Mouse (Mus musculus): ENCODE results near the gene Ccdc115. TPM values are rescaled to one million over a fixed set of nuclear protein-coding genes. Genes with fewer than 3 reads are reported as not detected.

Ccdc115 gene
- polyA plus RNA-seq (2014; fragmentation: Nextera tagmentation; extraction: Ambion mirVana), result 49.0 and 49.8 TPM in 2 replicates

DNA sequence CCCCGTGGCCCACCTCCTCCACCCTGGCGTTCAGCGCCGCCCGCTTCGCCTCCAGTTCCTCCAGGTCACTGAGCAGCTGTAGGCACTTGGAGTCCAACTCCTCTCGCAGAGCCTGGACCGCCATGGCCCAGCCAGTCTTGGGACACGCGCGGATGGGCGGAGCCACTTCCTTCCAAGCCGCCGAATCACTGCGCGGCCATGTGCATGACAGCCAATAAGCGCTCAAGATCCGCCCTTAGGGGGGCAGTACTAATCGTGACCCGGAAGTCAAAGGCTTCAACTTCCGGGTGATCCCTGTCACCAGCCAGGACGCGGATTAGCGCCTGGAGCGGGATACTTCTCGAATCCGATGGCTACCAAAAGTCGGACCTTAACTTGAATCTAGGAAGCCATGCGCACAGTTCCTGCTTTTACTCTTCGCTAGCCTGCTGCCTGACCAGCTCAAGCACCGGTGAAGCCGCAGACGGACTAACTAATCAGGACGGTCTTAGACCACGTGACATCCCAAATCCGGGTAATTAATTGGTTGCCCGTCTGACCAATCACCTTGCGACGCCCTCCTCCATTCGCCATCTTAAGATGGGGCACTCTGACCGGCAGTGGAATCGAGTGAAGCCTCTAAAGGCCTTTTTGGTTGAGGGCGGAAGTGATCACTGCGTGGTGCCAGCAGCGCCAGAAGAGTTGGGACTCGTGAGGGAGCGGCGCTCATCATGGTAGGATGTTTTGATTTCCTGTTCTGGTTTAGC is at the start of gene Ccdc115, which contains the start of gene Imp4:
TSS of gene Ccdc115 (minus strand) at position 458 of the 746 bp plus-strand sequence.
TSS of gene Imp4 (plus strand) at position 637 of the 746 bp plus-strand sequence.
- under 1% methylated on average over 48 of the region's 48 CpGs for WGBS (ENCODE audit: insufficient replicate concordance)

DNA sequence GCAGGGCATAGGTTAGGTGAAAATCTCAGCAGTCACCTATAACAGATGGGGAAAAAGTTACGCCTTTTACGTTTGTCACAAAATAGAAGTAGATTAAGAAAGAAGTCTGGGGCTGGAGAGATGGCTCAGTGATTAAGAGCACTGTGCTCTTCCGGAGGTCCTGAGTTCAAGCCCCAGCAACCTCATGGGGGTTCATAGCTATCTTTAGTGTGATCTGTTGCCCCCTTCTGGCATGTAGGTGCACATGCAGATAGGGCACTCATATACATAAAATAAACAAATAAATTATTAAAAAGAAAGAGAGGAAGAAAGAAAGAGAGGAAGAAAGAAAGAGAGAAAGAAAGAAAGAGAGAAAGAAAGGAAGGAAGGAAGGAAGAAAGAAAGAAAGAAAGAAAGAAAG is 47.9 kb upstream of the Ccdc115 start:
- WGBS (ENCODE audit: insufficient replicate concordance), result 89% methylated on average over 3 of the region's 3 CpGs
- H3K9ac ChIP-seq (ENCODE audit: low read depth, low read length), result no peak overlapping the region
- no peaks in the 10 kb centered on the region for H3K27me3 ChIP-seq (ENCODE audit: control insufficient read depth, insufficient read depth, low read length)
- no peaks in the 10 kb centered on the region for H3K9me3 ChIP-seq (replicated peaks; ENCODE audit: control insufficient read depth, low read length)
- no peak overlapping the region for H3K27ac ChIP-seq (ENCODE audit: low read depth, low read length)
- H3K4me3 ChIP-seq (ENCODE audit: low read depth, low read length), result no peak overlapping the region
- H3K4me2 ChIP-seq, result no peak overlapping the region
- peaks cover 3% of the 10 kb centered on the region; the same call in 1 of the 2 replicates for H3K4me1 ChIP-seq (ENCODE audit: control insufficient read depth, insufficient read depth, low read length)
- no peaks in the 10 kb centered on the region for H3K36me3 ChIP-seq (ENCODE audit: control insufficient read depth, insufficient read depth, low read length)
- ATAC-seq (replicated peaks; ENCODE audit: insufficient number of reproducible peaks, low FRiP score, low TSS enrichment), result no peak

More for the DNA sequence above, at the start of gene Ccdc115, which contains the start of gene Imp4:
- peaks cover 16% of the 10 kb centered on the region for H3K36me3 ChIP-seq (ENCODE audit: control insufficient read depth, insufficient read depth, low read length)
- peak within 1 kb of the TSS; percentile 84 for H3K4me3 ChIP-seq (ENCODE audit: low read depth, low read length)
- ATAC-seq (replicated peaks; ENCODE audit: insufficient number of reproducible peaks, low FRiP score, low TSS enrichment), result peak; percentile 94
- no peaks in the 10 kb centered on the region for H3K9me3 ChIP-seq (replicated peaks; ENCODE audit: control insufficient read depth, low read length)
- H3K4me2 ChIP-seq, result peak within 1 kb of the TSS; percentile 75
- no peaks in the 10 kb centered on the region for H3K27me3 ChIP-seq (ENCODE audit: control insufficient read depth, insufficient read depth, low read length)
- 0 out of 2 replicates have a peak within 1 kb of the TSS, but pooled peaks have one; percentile 13 for H3K27ac ChIP-seq (ENCODE audit: low read depth, low read length)
- peak within 1 kb of the TSS; percentile 75 for H3K9ac ChIP-seq (ENCODE audit: low read depth, low read length)
- H3K4me1 ChIP-seq (ENCODE audit: control insufficient read depth, insufficient read depth, low read length), result 0 out of 2 replicates have a peak, but pooled peaks cover 2% of the 10 kb centered on the region

GRCm38 (mm10) chr1:34485461-34486188 is 46.2 kb upstream of the Ccdc115 start:
- Histone ChIP-seq H3K4me3 (ENCODE audit: low read depth, low read length) (peak overlapping the region; percentile 26), H3K36me3 (ENCODE audit: control insufficient read depth, insufficient read depth, low read length) (no peaks in the 10 kb centered on the region), H3K27ac (ENCODE audit: low read depth, low read length) (no peak overlapping the region), H3K4me1 (ENCODE audit: control insufficient read depth, insufficient read depth, low read length) (peaks cover 3% of the 10 kb centered on the region; the same call in 1 of the 2 replicates), H3K27me3 (ENCODE audit: control insufficient read depth, insufficient read depth, low read length) (no peaks in the 10 kb centered on the region), H3K9ac (ENCODE audit: low read depth, low read length) (0 out of 2 replicates have a peak overlapping the region, but pooled peaks have one; percentile 7), H3K4me2 (peak overlapping the region; percentile 62), H3K9me3 (replicated peaks; ENCODE audit: control insufficient read depth, low read length) (no peaks in the 10 kb centered on the region)
- 3% methylated on average over 25 of the region's 25 CpGs for WGBS (ENCODE audit: insufficient replicate concordance)
- ATAC-seq (replicated peaks; ENCODE audit: insufficient number of reproducible peaks, low FRiP score, low TSS enrichment), result 0 out of 2 replicates have a peak, but pooled peaks have one; percentile 42

- no peak overlapping the region for H3K9ac ChIP-seq (ENCODE audit: low read depth, low read length)
- H3K27me3 ChIP-seq (ENCODE audit: control insufficient read depth, insufficient read depth, low read length), result no peaks in the 10 kb centered on the region
- no peak for ATAC-seq (replicated peaks; ENCODE audit: insufficient number of reproducible peaks, low FRiP score, low TSS enrichment)
- H3K36me3 ChIP-seq (ENCODE audit: control insufficient read depth, insufficient read depth, low read length), result no peaks in the 10 kb centered on the region
- H3K4me2 ChIP-seq, result no peak overlapping the region
- H3K4me3 ChIP-seq (ENCODE audit: low read depth, low read length), result no peak overlapping the region
- H3K9me3 ChIP-seq (replicated peaks; ENCODE audit: control insufficient read depth, low read length), result no peaks in the 10 kb centered on the region
- H3K27ac ChIP-seq (ENCODE audit: low read depth, low read length), result no peak overlapping the region
- 62% methylated on average over 10 of the region's 10 CpGs for WGBS (ENCODE audit: insufficient replicate concordance)
- H3K4me1 ChIP-seq (ENCODE audit: control insufficient read depth, insufficient read depth, low read length), result peaks cover 7% of the 10 kb centered on the region; the same call in 1 of the 2 replicates
Observed at GRCm38 (mm10) chr1:34484470-34484869, 45.0 kb upstream of the Ccdc115 start.

DNA sequence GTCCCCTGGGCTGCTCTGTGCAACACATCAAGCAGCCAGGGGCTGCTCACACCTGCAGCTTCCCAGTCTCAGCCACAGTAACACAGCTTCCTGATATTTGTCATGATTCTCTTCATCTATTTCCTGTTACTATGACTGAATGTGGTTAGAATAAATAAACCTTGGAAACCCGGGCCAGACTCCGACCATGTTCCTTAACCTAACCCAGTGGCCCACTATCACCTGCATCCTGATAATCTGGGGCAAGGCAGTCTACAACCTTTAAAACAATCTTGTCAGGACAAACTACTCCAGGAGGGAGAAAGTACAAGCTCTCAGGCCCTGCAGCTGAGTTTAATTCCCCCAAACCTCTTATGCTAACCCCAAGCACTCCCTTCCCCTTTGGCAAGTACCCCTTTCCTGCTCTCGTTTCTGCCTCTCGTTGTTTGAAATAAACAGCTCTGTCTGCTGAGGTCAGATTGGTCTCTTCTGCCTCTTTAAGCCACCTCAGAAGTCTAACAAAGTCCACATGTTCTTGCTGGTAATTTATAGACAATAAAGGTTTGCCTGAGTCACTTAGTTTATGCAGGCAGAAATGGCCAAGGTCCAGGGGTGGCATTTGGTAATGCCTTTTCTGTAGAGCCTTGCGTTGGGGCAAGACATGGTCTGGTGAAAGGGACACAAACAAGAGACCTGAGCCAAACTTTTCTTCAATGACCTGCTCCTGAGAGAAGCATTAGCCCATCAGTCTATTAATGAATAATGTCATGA is 42.6 kb upstream of the Ccdc115 start:
- no peaks in the 10 kb centered on the region for H3K36me3 ChIP-seq (ENCODE audit: control insufficient read depth, insufficient read depth, low read length)
- H3K4me2 ChIP-seq, result no peak overlapping the region

DNA sequence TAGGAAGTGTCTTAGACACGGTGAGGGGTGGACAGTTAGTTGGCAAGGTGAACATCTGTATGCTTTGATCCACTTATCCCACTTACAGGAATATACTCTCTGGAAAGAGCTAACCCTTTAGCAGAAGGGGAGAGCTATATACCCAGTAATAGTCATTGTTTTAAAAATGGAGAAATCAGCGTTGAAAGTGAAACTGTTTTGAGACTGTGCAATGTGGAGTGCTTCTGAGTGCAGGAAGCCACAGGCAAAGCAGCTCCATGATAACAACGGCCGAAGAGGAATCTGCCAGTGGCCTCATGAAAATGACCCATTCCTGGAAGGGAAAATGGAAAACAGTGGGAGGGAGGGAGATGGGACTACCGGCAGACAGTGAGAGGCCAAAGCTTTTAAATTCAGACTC is 41.3 kb upstream of the Ccdc115 start:
- no peak for ATAC-seq (replicated peaks; ENCODE audit: insufficient number of reproducible peaks, low FRiP score, low TSS enrichment)
- H3K4me1 ChIP-seq (ENCODE audit: control insufficient read depth, insufficient read depth, low read length), result peaks cover 11% of the 10 kb centered on the region
- 43% methylated on average over 5 of the region's 5 CpGs for WGBS (ENCODE audit: insufficient replicate concordance)
- H3K4me2 ChIP-seq, result no peak overlapping the region
- H3K36me3 ChIP-seq (ENCODE audit: control insufficient read depth, insufficient read depth, low read length), result no peaks in the 10 kb centered on the region
- H3K4me3 ChIP-seq (ENCODE audit: low read depth, low read length), result no peak overlapping the region
- H3K9ac ChIP-seq (ENCODE audit: low read depth, low read length), result no peak overlapping the region
- H3K27ac ChIP-seq (ENCODE audit: low read depth, low read length), result no peak overlapping the region
- no peaks in the 10 kb centered on the region for H3K27me3 ChIP-seq (ENCODE audit: control insufficient read depth, insufficient read depth, low read length)
- no peaks in the 10 kb centered on the region for H3K9me3 ChIP-seq (replicated peaks; ENCODE audit: control insufficient read depth, low read length)

More for the DNA sequence above, 42.6 kb upstream of the Ccdc115 start:
- Histone ChIP-seq H3K9me3 (replicated peaks; ENCODE audit: control insufficient read depth, low read length) (no peaks in the 10 kb centered on the region), H3K27me3 (ENCODE audit: control insufficient read depth, insufficient read depth, low read length) (no peaks in the 10 kb centered on the region), H3K9ac (ENCODE audit: low read depth, low read length) (no peak overlapping the region), H3K4me3 (ENCODE audit: low read depth, low read length) (no peak overlapping the region), H3K27ac (ENCODE audit: low read depth, low read length) (no peak overlapping the region), H3K4me1 (ENCODE audit: control insufficient read depth, insufficient read depth, low read length) (peaks cover 11% of the 10 kb centered on the region)
- ATAC-seq (replicated peaks; ENCODE audit: insufficient number of reproducible peaks, low FRiP score, low TSS enrichment), result no peak
- WGBS (ENCODE audit: insufficient replicate concordance), result 67% methylated on average over 5 of the region's 5 CpGs

DNA sequence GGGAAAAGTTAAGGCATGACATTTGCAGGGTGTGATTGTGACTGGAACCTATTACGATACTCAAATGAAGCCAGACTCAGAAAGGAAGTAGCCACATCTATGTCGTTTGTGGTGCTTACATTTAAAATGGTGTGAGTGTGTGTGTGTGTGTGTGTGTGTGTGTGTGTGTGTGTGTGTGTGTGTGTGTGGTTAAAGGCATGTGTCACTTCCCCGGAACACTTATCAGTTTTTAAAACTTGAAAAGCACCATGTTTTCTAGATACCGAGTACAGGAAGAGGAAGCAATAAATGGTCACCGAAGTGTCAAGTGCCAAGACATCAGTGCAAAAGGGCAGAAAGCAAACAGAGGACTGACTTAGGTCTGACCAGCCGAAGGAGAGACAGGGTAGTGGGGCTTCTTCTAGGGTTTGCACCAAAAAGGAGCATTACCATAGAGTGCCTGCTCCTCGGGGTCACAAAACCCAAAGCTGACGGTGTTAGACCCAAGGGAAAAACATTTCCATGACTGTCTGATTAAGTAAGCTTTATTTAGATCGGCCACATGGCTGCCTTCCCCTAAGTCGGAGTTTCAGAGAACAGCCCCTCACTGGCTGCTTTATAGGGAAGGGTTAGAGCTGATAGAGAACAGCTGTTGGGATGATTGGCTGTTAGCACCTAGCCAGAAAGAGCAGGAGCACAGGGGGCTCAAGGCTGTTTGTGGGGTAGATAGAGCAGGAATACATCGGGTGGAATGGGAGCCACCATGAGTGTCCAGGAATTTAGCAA is 39.6 kb upstream of the Ccdc115 start:
- no peaks in the 10 kb centered on the region for H3K27me3 ChIP-seq (ENCODE audit: control insufficient read depth, insufficient read depth, low read length)
- 14% methylated on average over 11 of the region's 11 CpGs for WGBS (ENCODE audit: insufficient replicate concordance)
- no peak overlapping the region for H3K9ac ChIP-seq (ENCODE audit: low read depth, low read length)
- peak; percentile 65; the same call in 1 of the 2 replicates for ATAC-seq (replicated peaks; ENCODE audit: insufficient number of reproducible peaks, low FRiP score, low TSS enrichment)
- no peak overlapping the region for H3K4me3 ChIP-seq (ENCODE audit: low read depth, low read length)
- no peaks in the 10 kb centered on the region for H3K9me3 ChIP-seq (replicated peaks; ENCODE audit: control insufficient read depth, low read length)
- peaks cover 8% of the 10 kb centered on the region for H3K4me1 ChIP-seq (ENCODE audit: control insufficient read depth, insufficient read depth, low read length)
- H3K4me2 ChIP-seq, result peak overlapping the region; percentile 41
- no peaks in the 10 kb centered on the region for H3K36me3 ChIP-seq (ENCODE audit: control insufficient read depth, insufficient read depth, low read length)
- H3K27ac ChIP-seq (ENCODE audit: low read depth, low read length), result peak overlapping the region; percentile 62

All from heart, embryonic 11.5 days (tissue).